Mouse (Mus musculus): ENCODE data around the gene Tmem141.
A peak's percentile ranks its signal among the peaks of the same experiment; 100 is the strongest.

- TF ChIP-seq POLR2A (IDR thresholded peaks at IDR 0.05; ENCODE audit: control insufficient read depth in 1 of 2, insufficient read depth in 1 of 2, low read depth in 1 of 2, low read length in 2 of 2, poor library complexity in 1 of 2) = no peak
- TF ChIP-seq MXI1 (IDR thresholded peaks at IDR 0.05; ENCODE audit: low read depth, low read length) = no peak
- TF ChIP-seq EP300 (IDR thresholded peaks at IDR 0.05; ENCODE audit: low read depth in 1 of 2, low read length in 2 of 2) = no peak
- TF ChIP-seq TCF12 (IDR thresholded peaks at IDR 0.05; ENCODE audit: low read depth, low read length) = no peak
- no peak for TF ChIP-seq ZNF384 (IDR thresholded peaks at IDR 0.05; ENCODE audit: low read depth, low read length)
- TF ChIP-seq RCOR1 (IDR thresholded peaks at IDR 0.05; ENCODE audit: low read depth, low read length) = no peak
- TF ChIP-seq USF1 (IDR thresholded peaks at IDR 0.05; ENCODE audit: low read depth, low read length) = no peak
- TF ChIP-seq CTCF (IDR thresholded peaks at IDR 0.05 in 2 of 3, conservative IDR thresholded peaks at IDR 0.05 in 1 of 3; ENCODE audit: control insufficient read depth in 1 of 3, insufficient read depth in 1 of 3, low read depth in 2 of 3, low read length in 3 of 3, poor library complexity in 1 of 3, severe bottlenecking in 1 of 3) = peak; percentile 39 to 45 (median 40)
- TF ChIP-seq MAFK (IDR thresholded peaks at IDR 0.05; ENCODE audit: borderline replicate concordance, low read depth, low read length) = no peak
- no peak for TF ChIP-seq JUND (IDR thresholded peaks at IDR 0.05; ENCODE audit: low read depth, low read length)
- TF ChIP-seq GATA1 (IDR thresholded peaks at IDR 0.05; ENCODE audit: low read depth, low read length) = no peak
- no peak for TF ChIP-seq ZC3H11A (IDR thresholded peaks at IDR 0.05; ENCODE audit: low read depth, low read length)
Observed at GRCm38 (mm10) chr2:25579737-25580460, 41.9 kb downstream of the Tmem141 start.

All from MEL (cell line).